Mouse (Mus musculus) right cerebral cortex, postnatal 14 days (tissue): ENCODE data around the gene Picalm.
A peak's percentile ranks its signal among the peaks of the same experiment; 100 is the strongest.
"Not testable (repeated sequence)": the region's sequence is repeated elsewhere in the genome, so short reads cannot be mapped to it uniquely, and the experiment has no call there.

Source experiments
- DNase-seq: peaks from one replicate; pipeline ENCODE4 v3.0.0; 2022

Picalm gene

DNA sequence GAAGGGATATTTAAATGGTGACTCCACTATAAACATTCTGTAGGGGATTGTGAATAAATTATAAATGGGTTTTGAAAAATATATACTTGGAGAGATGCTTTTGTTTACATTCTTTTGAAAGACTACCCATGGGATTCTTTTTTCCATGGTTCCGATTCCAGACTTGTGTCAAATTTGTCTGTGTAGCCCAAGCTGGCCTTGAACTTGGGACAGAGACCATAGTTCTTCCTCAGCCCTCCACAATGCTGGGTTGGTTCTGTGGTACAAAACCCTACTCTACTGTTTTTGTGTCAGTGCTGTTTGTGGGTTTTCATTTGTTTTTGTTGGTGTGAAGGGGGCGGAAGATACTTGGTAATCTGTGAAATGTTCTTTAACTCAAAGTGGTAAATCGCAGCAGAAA, 2.3 kb downstream of the Picalm start:
- no peak for DNase-seq

DNA sequence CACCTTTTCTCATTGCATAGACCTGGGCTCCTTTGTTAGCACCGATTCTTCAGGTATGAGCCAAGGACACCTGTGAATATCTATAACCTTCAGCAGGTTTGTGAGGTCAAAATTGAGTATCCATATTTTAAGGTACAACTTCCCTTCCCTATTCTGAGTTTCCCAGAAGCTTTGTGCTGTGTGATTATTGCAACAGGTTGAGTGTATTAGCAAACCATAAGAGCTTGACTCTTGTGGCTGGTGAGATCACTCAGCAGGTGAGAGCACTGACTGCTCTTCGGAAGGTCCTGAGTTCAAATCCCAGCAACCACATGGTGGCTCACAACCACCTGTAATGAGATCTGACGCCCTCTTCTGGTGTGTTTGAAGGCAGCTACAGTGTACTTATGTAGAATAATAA, 6.7 kb downstream of the Picalm start:
- DNase-seq = no peak

DNA sequence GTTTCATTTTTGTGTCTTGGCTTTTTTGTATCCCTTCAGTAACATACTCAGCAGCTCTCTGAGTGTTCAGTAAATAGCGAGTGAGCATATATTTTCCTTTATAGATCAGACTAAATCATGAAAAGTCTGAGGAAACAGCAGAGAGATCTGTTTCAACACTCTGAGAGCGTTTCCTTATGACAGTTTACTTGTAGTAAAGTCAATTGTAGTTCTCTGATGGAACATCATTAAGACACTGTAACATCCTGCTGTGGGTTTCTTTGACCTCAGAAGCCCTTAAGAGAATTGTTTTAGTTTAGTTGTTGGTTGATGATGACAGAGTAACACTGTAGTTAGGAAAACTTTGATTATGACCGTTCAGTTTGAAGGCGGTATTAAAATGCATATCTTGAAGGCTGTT, 8.3 kb downstream of the Picalm start:
- DNase-seq = no peak

DNA sequence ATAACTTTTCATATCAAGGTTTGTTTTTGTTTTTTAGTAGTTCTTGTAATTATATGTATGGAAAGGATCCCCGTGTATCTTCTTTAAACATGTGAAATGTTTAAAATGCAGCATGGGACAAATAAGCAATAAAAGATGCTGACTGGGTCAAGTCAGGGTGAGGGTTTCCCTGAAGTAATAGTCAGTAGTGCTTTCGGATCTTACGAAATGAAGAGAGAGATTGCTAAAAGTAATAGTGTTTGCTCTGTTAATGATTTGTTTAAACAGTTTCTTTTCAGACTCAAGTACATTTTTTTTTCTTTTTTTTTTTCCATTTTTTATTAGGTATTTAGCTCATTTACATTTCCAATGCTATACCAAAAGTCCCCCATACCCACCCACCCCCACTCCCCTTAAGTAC, 10.3 kb downstream of the Picalm start:
- DNase-seq = no peak

DNA sequence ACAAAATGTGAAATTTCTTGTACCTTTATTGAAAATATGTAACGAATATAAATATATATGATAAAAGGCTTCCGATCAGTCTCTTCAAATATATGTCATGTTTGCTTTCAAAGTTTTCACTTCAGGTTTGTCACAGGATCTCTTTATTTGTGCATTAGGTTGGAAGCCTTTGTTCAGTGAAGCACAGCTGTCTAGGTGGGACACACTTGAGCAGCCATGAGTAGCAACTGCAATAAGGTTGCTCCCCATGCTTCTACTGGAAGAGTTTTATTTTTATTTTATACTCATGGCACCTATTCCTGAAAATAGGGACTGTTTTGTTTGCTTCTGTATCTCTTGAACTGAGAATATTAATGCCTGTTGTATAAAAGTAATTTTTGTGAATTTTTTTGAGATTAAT, 14.3 kb downstream of the Picalm start:
- no peak for DNase-seq

DNA sequence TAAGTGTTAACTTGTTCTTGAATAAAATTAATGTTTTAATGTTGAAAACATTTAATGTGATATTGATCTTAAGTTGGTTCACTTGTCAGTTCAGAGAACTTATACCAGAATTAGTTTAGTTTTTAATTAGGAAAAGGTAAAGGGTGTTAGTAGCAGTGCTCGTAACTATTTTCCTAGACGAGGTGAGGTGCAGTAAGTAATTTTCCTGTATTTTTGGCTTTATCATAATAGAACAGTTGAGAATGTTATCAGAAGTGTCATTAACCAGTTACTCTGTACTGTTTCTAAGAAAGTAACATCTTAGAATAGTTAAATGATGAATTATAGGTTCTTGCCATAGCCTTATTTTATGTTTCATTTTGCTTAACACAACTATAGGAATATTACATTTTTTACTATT, 15.0 kb downstream of the Picalm start:
- DNase-seq = no peak

DNA sequence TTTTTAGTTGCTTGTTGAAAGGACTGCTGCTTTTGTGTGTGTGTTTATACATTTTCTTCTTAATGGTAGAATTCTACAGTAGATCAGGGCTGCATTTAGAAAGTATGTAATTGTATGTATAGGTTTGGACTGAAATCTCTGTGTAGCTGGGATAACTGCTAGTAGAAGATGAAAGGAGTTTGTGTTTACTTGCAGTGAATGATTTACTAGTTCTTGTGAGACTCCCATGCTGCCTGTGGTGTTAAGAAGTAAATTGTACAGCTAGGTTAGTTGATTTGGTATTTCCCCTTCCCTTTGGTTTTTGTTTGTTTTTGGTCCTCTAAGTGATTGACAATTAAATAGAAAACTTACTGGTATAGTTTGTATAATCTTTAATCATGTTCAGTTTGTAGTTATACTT, 15.4 kb downstream of the Picalm start:
- no peak for DNase-seq

DNA sequence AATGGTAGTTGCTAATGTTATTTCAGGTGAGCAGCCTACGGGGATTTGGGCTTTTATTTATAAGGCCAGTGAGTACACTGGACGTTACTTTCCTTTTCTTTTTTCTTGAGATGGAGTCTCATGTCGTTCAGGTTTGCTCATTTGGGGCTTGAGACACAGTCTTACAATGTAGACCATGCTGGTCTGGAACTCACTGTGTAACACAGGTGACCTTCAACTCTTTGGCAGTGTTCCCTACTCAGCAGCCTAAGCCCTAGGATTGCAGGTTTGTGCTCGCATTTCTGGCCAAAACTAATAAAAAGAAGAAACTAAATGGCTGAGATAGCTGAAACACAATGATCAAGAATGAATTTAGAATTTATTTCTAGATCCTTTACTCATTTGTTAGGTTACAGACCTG, 15.9 kb downstream of the Picalm start:
- no peak for DNase-seq

DNA sequence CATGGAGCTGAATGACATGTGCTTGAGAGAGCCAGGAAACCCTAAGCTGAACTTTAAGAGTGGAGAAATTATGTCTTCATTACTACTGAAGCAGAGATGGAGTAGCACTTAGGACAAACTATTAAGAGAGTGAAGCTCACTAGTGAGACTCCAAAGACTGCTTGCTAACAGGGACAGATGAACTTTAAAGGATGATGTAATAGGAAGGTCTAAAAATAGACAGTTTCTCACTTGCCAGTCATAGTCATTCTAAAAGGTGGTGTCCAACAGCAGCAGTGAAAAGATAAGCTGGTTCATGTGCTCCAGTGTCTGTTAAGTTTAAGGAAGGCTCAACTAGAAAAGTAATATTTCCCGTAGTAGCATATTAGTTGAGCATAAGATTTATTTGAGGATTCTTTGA, 16.3 kb downstream of the Picalm start:
- DNase-seq = no peak

DNA sequence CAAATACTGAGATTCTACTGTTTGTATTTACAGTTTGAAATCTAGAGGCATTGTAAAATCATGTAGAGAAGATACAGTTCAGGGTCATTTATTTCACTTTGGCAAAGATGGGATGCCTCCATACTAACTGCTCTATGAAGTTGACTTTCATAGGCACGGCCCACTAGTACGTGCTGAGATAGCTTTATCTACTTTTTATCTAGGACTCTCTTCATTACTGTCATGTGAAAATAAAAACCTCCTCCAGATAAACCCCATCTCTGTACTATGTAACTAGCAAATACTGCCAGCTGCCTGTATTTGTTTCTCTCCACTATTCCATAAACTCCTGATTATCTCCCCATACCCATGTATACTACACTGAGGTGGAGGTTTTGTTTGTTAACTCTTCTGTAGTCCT, 18.0 kb downstream of the Picalm start:
- no peak for DNase-seq

DNA sequence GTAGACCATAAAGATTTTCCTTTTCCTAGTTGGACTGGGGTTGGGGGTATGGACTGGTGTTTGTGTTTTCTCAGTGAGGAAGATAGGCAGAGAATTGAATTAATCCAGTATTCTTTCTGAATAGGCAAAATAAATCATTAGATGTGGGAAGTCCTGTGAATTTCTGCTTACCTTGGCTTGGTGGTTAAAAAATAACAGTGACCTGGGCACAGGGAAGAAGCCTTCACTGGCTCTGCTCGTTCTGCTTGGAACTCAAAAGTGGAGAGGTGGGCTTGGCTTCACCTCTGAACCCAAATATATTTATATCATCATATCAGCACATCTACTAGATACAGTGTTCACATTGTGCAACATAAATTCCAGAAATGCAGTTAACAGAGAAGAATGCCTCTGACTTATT, 18.5 kb downstream of the Picalm start:
- no peak for DNase-seq

DNA sequence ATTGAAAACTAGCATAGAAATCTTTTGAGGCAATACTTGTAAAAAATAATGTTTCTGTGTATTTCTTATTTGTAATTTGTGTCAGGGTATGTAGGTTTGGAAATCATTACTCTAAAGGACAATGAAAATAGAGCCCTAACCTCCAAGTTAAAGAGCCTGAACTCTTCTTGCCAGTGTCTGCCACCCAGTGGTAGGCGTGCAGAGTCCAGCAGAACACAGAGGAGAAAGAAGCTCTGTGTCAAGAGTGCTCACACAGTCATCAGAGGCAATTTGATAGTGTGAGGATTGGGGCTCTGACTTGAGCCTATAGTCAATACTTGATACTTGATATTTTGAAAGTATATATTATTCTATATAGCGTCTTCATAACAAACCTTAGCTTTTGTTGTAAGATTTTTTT, 20.3 kb downstream of the Picalm start:
- DNase-seq = peak; percentile 32

DNA sequence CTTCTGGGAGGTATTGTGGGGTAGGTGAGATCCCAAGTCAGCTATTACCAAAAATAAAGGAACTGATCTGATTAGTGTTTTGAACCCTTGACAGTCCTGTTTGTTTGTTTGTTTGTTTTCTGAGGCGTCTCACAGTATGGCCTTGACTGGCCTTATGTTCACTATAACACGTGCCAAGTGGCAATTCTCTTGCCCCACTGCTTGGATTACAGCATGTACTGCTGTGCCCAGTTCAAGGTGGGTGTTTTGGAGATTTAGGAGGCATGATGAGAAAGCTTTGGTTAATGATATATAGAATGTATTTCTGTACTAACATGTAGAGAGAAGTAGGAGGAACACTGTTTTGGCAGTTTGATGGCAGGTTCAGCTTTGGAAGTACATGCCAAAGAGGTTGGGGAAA, 28.0 kb downstream of the Picalm start:
- no peak for DNase-seq

DNA sequence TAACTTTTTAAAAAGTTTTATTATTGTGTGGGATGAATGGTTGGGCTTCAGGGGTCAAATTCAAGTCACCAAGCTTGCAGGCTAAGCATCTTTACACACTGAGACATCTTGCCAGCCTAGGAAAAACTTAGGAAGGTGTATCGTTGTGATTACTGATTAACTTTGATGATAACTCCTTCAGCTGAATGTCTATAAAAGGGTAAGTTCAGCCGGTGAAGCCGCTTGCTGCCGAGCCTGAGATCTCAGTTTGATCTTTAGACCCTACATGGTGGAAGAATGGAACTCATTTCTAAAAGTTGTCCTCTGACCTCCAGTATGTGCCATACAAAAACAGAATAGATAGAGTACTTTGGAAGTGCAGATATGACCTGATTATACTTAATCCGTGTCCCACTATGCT, 30.6 kb downstream of the Picalm start:
- no peak for DNase-seq

DNA sequence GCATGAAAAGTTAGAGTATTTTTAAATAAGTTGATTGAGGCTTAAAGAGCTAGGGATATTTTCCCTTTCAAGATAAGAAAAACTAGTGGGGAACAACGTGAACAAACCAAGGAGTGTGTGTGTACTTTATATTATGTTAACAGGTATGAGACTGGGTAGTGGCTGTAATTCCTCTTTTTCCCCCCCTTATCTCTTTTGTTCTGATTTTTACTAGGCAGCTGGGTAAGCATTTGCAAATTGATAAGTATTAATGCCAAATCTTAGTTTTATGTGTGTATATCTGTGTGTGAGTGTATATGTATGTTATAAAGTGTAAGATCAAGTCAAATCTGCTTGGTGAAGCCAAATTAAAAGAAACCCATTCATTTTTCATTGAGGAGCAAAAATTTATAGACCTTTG, 34.3 kb downstream of the Picalm start:
- no peak for DNase-seq

DNA sequence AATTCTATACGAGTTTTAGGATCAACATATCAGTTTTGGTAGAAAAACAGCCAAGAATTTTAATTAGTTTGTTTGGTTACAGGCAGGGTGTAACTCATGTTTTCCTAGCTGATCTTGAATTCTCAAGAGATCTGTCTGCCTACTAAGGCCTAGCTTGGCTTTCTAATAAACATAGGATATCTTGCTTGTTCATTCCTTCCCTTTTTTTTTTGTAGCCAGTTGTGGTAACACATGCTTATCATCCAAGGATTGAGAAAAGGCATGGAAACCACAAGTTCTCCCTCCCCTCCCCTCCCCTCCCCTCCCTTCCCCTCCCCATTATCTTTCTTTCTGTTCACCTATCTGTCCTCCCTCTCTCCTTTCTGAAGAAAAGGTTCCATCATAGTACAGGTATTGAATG, 36.0 kb downstream of the Picalm start:
- DNase-seq = no peak

DNA sequence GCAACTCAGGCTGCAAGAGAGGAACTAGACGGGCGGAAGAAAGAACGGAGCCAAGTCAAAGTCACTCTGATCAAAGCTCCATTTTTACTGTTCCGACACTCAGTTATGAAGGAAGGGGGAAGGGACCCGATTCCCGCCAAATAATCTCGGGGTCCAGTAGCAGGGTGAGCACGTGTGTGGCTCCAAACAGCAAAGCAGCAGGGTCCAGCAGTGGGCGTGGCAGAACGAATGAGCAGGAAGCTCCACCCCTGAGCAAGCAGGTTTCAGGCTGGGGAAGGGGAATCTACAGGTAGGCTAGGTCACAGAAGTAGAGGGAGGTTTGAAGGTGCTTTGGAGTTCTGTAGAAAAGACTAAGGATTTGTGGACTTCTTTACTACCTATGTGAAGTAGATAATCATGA, 37.8 kb downstream of the Picalm start:
- DNase-seq = not testable (repeated sequence)

DNA sequence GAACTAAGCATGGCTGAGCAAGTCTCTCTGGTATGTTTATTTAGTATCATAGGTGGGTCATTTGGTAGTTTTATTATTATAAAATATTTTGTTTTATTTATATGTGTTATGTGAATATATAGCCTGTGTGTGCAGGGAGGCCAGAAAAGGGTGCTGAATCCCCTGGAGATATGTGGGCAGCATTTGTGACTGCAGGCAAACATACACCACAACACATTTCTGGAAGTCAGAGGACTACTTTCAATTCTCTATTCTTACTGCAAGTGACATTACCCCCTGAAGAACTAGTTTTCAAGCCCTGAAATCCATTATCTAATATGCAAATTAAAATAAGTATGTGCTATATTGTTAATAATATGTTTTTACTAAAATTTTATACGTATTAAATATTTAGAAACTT, 43.8 kb downstream of the Picalm start:
- no peak for DNase-seq

DNA sequence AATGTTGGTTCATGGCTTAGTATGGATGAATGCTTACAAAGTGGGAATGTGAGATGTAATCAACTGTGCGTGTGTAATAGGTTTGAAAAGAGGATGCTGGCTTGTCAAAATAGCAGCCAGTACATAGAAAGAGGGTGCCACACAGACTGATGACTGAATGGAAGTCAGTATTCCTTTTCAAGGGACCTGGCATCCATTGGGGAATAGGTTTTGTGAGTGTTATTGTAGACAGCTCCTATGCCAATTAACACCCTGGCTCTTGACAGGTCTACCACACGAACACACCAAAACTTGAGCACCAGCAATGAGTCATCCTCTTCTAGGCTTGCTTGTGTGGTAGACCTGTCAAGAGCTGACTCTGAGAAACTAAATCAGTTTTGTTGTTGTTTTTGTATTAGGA, 45.6 kb downstream of the Picalm start:
- DNase-seq = no peak

DNA sequence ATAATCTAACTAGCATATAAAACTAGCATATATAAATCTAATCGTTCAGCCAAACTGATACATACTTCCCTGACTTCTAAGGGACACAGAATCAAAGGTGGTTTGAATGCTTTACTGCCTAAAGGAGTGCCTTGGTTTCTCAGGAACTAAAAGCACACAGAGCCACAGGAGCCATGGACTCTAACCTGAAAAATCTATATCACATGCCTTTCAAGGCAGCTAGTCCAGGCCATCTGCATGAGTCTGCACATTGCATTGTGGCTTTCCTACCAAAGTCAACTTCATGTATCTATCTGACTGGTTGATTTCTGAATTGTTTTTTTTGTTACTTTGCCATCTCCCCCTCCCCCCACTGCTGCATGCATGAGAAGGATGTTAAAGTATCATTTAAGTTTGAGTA, 50.6 kb downstream of the Picalm start:
- DNase-seq = no peak

DNA sequence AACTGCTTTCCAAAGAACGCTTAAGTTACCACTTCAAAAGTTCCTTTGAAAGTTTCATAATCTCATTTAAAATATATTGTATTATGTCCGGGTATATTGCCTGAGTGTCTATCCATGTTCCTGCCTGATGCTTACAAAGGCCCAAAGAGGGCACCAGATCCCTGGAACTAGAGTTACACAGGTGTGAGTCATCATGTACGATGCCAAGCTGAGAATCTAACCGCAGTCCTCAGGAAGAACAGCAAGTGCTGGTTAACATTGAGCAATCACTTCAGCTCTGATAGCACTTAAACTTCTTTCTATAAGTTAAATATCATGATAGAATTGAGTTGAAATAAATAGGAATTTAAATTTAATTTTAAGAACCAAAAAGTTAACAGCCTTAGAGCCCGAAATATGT, 70.2 kb downstream of the Picalm start:
- DNase-seq = no peak

DNA sequence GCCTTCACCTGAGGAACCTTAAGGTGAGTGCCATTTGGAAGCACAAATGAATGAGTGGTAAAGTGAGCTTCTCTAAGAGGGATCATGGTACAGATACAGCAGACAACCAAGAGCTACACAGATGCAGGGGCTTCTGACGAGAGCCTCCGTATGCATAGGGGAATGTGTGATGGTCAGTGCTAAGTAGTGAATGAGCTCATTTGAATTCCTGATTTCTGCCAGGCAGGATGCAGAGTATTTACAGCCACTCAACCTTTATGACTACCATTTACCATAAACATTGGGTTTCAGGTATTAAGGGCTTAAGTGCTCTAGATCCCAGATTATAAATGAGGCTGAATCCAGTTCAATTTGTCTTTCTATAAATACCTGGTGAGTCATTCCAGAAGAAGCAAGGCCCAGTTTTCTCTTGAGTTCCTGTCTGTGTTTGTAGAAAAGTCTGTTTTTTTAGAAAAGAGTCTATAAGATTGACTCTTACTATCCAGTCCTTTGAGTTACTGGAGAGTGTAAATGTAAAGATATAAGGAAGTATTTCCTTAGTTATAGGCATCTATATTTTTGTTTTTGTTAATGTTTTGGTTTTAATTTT, 72.0 kb downstream of the Picalm start:
- no peak for DNase-seq

DNA sequence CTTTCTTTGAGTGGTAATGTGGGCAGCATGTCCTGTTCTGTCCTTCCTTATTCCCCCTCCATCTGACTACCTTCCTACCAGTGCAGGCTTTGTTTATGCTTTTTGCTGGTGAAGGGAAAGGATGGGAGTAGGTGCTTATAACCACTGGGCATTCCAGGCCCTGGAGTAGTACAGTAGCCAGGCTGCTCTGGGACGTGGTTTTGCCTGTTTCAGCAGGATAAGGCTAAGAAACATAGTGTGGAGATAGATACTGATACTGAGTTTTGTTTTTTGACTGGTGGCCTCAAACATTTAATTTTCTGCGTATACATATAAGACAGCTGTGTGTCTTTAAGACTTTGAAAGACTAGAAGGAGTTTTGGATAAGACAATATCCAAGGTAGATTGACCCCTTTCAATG, 73.9 kb downstream of the Picalm start:
- DNase-seq = no peak

DNA sequence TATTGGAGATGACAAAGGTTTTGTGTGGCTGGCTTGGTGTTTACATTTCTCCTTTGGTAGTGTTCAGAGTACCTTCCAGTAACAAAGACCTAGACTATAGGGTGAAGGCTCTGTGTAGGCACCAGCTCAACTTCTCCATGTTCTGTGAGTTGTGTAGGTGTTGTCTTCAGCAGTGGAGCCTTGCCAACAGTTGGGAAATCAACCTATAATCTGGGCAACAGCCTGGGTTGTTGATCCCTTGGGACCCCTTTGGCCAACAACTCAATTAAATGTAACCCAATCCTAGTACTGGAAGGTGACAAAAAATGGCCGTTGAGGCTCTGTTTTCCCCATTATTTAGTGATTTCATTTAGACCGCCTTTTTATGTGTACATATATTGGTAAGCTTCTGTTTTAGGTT, 80.1 kb downstream of the Picalm start:
- no peak for DNase-seq

DNA sequence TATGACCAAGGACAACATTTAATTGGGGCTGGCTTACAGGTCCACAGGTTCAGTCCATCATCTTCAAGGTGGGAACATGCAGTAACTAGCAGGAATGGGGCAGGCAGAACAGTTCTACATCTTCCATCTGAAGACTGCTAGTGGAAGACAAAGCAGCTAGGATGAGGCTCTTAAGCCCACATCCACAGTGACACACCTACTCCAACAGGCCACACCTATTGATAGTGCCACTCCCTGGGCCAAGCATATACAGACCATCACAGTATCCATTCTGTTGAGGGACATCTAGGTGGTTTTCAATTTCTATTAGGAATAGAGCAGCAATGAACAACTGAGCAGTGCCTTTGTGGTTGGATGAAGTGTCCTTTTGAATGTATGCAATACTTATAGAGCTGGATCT, 80.9 kb downstream of the Picalm start:
- no peak for DNase-seq

DNA sequence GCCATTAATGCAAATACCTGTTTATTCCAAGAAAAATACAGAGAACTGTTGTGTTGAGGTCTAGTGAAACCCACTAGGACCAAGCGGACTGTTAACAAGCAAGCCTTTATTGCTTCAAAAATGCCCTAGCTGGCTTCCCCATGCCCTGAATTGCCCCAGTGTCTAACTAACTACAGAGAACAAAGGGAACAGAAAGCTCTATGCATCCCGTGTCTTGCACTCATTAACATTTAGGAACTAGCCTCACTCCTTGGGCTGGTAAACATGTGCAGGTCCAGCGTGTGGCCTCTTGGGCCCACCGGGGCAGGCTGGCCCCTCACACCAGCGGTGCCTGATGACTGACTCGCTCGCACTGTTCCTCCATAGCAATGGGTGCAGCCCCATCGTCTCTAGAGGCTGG, 86.5 kb downstream of the Picalm start:
- DNase-seq = no peak
